Mouse (Mus musculus) cerebellum, adult 11-12 months (tissue): ENCODE data around the gene R3hdm1.
"Not testable (repeated sequence)": the region's sequence is repeated elsewhere in the genome, so short reads cannot be mapped to it uniquely, and the experiment has no call there.

Experiments used
- DNase-seq: peaks from one replicate; pipeline ENCODE4 v3.0.0; 2022

Gene R3hdm1

DNA sequence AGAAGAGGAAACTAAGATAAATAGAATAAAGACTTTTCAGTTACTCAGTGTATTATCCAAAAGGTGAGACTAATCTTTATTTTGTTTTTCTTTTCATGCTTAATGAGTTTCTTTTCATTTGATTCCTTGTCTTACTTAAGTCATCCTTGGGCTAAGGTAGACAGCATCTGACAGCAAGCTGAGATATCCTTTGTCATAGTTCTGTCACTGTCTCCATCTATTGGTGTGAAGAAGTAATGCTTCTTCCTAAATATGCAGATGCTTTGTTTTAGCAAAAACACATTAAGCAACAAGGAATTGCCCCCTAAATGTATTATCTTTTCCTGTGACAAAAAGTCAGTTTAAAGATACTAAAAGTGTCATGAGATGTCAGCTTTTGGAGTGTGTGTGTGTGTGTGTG, 37.9 kb downstream of the R3hdm1 start:
- DNase-seq, result no peak

DNA sequence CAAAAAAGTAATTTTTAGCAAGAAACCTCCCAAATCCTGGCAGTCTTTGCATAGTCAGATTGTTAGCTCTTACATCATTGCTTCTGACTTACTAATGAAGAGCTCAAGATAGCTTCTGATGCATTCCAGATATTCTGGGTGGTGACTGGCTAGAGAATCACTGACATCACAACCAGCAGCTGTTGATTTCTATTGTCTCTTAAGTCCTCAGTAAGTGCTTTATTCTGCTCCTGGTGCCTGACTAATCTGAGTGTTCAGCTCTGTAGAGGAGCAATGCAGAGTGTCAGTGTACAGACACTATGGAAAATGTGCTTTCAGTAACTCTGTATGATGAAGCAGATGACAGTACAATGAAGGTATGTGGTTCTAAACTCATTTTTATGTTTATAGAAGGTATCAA, 38.6 kb downstream of the R3hdm1 start:
- DNase-seq, result no peak

DNA sequence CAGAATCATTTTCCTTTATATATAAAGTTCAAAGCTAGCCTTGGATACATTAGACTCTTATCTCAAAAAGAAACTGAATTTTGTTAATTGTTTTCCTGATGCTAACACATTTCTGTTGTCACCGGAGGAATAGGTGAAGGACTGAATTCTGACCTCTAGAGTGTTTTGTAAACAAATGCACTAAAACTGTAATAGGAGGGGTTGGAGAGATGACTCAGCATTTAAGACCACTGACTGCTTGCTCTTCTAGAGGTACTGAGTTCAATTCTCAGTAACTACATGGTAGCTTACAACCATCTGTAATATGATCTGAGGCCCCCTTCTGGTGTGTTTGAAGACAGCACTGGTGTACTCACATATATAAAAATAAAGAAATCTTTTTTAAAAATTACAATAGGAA, 63.9 kb downstream of the R3hdm1 start:
- no peak for DNase-seq

DNA sequence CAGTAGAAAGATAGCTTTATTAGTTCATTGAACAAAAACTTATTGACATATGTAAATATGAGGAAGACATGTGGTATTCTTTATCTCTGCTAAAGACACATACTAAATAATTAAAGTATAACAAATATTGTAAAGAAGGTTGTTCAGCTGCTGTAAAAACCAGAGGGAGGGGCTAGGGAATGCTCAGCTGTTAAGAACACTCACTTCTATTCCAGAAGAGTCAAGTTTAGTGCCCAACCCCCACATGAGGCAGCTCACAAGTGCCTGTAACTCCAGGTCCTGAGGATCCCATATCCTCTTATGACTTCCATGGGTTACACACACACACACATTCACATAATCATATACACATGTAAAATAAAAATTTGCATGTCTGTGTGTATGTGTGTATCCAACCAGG, 67.0 kb downstream of the R3hdm1 start:
- no peak for DNase-seq

DNA sequence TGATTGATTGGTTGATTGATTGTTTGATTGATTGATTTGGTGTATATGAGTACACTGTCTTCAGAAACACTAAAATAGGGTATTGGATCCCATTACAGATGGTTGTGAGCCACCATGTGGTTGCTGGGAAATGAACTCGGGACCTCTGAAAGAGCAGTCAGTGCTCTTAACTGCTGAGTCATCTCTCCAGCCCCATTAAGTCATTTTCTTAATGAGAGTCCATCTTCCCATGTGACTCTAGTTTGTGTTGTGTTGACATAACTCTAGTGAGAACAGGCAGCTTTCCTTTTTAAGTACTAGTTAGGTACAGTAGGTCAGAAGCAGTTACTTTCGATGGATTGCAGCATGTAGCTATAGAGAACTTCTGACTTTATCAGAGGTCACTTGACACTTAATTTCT, 88.3 kb downstream of the R3hdm1 start:
- DNase-seq, result no peak

DNA sequence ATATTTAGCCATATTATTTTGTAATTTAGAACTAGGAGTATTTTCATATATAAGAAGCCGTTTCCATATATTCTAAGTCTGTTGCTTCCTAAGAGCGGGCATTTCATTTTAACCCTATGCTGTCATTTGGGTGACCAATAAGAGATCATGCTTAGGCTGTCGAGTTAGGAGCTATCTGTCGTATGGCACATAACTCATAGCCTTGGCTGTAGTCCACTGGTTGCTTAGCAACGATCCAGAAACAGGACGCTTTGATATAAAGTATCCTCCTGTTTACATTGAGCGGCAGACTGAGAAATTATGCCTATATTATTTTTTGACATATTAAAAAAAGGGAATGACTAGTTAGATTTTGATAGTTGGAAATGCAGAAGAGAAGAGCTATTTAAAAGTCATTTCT, 89.3 kb downstream of the R3hdm1 start:
- DNase-seq, result no peak

DNA sequence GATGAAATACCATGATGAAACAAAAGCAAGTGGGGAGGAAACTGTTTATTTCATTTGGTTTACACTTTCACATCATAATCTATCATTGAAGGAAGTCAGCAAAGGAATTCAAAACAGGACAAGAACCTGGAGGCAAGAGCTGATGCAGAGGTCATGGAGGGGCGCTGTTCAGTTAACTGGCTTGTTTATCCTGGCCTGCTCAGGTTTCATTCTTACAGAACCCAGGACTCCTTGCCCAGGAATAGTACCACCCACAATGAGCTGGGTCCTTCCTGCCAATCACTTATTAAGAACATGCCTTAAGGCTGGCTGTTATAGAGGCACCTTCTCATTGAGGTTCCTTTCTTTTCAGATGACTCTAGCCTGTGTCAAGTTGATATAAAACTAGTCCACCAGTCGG, 90.9 kb downstream of the R3hdm1 start:
- DNase-seq, result no peak

DNA sequence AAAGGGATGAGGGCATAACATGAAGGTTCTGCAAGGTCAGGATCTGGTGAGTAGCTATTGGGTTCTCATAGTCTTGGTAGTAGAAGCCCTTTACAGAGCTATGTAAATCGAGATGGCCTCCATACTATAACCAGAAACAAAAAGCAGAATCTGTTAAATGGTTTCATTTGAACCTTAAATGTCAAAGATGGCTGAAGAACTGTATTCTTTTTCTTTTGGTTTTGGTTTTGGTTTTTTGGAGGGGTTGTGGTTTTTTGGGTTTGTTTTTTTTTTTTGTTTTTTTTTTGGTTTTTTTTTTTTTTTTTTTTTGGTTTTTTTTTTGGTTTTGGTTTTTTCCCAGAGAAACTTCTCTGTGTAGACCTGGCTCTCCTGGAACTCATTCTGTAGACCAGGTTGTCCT, 94.3 kb downstream of the R3hdm1 start:
- no peak for DNase-seq

DNA sequence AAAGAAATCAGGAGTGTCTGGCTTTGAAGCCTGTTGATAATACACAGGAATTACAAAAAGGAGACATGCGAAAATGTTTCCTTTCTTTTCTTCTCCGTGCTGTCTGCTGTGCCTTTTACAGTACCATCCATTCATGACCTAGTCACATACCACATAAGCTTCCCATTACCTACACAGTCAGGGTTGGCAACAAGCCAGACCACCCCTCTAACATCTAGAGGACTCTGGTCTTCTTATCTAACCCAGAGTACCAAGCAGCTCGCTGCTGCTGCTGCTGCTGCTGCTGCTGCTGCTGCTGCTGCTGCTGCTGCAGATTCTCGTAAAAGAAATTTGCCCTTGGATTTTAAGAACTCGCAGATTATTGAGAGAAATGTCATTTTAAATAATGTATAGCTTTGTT, 110.2 kb downstream of the R3hdm1 start:
- no peak for DNase-seq

DNA sequence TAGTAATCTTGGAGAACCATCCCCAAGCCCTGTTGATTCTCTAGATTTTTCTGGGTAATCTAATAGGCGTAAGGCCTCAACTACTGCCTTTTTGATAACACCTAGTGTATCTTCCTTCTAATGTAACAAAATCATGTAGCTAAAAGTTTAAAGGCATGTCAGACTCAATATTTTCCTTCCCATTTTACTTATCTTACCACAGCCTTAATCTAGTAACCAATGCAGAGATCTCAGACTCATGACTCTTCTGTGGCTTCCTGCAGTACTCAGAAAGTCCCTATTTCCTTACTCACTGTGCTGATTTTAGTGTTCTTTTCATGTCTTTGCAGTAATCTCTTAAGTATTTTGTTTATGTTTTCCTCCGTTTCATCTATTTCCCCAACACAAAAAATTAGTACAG, 118.8 kb downstream of the R3hdm1 start:
- no peak for DNase-seq

DNA sequence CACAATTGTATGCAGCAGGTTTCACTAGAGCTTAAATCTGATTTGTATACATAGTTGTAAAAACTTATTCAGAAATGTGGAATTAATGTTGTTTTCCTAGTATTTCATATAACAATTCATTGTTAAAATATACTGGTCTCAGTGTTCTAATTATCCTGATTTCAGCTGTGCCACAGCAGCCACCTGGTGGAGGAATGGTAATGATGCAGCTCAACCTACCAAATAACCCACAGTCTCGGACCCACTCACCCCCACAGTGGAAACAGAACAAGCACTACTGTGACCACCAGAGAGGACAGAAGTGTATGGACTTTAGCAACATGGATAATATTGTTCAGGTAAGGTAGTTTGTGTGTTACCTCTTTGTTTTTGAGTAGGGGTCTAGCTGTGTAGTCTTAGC, 120.2 kb downstream of the R3hdm1 start:
- no peak for DNase-seq

DNA sequence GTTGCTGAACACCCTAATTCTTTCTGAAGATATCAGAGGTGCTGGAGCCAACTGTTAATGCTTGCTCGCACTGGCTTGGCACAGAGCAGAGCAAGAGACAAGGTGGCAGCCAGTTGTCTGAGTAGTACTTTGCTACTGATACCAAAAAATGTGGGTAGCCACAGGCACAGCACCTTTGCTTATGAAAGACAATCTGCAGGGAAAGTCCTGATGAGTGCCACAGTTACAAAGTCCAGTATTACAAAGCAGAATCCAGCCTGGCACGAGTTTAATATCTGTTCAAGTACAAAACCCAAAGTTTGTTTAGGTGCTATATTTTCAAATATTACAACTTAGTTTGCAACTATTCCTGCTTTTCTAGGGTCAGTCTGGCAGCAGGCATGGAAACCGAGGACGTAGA, 132.1 kb downstream of the R3hdm1 start:
- no peak for DNase-seq

DNA sequence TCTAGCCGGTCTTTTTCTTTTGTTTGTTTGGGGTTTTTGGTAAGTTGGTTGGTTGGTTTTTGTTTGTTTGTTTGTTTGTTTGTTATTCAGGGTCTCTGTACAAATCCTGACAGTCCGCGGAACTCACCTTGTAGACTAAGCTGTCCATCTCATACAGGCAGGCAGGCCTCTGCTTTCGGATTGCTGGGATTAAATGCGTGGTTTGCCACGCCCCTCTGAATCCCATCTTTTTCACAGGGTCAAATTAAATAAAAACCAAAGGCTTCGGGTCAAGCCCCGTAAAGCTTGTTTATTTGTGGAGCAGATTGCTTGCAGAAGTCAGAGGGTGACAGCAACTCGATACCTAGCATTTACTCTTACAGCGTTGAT, 140.5 kb downstream of the R3hdm1 start, which contains the start of gene Ubxn4:
TSS of gene Ubxn4 (plus strand) at position 338 of the 369 bp plus-strand sequence.
- DNase-seq, result no peak

DNA sequence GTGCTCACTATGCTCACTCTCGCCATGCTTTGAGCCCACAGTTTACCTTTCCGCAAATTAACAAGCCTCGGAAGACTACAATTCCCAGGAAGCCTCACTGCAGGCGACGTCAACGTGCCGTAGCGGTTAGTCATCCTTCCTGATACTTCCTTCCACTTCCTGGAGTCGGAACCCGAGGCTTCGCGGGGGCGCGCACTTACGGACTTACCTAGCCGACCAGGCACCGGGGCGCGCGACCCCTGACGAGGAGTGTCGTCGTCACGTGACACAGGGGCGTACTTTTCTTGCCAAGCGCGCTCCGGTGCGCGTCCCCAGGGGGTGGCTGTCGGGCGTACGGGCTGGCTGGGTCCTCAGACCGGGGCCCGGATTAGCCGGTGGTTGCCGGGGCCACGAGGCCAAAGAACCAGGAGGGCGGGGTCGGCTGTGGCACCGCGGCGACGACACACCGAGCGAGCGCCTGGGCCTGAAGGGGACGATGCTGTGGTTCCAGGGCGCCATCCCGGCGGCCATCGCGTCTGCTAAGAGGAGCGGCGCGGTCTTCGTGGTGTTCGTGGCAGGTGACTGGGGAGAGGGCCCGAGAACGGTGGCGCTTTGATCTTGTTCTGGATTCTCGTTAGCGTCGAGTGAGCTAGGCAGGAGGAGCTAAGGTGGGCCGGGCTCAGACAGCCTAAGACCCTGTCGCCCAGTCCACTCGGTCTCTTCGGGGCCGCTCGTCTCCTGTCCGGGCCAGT, 141.1 kb downstream of the R3hdm1 start:
- peak; percentile 97 for DNase-seq

DNA sequence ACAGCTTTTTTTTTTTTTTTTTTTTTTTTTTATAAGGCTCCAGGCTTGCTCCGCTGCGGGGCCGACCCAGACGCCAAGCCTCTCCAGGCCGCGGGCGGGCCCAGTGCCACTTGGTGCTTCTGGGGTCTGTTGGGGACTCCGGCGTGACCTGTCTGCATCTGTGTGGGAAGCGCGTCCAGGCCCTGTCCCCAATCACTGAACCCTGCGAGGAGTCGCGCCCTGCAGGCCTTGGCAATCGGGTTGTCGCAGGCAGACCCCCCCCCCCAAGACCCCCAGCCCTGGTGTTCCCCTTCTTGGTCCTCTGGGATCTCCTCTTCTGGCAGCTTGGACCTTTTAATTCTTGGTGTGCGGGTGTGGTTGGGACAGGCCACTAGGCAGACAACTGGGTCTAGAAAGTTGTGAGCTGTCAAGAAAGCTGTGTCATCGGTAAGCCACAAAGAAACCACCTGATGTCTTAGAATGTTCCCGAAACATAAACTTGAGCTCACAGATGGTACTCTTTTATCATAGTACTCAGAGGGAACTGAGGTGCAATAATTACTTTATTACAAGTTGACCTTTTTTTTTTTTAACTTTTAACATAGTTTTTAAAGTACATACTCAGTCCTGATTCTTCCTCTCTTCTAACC, 141.7 kb downstream of the R3hdm1 start:
- peak; percentile 67 for DNase-seq

DNA sequence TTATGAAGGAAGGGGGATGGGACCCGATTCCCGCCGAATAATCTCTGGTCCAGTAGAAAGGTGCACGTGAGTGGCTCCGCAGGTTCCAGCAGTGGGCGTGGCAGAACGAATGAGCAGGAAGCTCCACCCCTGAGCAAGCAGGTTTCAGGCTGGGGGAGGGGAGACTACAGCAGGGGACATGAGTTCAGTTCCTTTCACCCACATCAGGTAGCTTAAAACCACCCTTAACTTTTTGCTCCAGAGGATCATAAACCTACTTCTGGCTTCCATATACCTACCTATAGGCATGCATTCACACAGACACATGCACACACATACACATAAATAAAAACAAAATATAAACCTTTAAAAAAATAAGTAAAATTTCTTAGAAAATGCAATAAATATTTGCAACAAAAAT, 164.0 kb downstream of the R3hdm1 start:
- DNase-seq, result not testable (repeated sequence)

DNA sequence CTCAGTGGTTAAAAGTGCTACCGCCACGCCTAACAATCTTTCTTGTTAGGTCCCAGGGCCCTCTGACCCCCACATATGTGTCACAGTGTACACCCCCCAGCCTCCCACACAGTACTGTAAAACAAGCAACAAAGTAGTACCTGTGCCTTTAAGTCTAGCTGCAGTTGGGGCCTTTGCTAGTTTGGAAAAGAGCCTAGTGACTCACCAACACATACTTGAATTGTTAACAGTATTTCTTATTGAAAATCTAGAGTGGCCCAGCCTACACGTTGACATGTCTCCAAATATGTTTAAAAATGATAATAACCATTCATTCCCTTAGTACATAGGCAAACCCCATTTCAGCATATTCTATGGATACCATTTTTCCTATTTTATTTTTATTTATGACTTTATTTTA, 167.6 kb downstream of the R3hdm1 start:
- DNase-seq, result no peak

DNA sequence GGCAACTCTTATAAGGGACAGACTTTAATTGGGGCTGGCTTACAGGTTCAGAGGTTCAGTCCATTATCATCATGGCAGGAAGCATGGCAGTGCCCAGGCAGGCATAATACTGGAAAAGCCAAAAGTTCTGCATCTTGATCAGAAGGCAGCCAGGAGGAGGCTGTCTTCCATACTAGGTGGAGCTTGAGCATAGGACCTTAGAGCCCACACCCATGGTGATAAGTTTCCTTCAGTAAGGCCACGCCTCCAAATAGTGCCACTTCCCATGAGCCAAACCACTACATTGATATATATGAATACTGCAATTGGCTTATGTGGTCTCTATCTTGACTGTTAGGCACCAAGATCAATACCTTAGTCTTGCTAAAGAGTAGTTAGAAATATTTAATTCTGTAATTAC, 172.8 kb downstream of the R3hdm1 start:
- DNase-seq, result no peak

DNA sequence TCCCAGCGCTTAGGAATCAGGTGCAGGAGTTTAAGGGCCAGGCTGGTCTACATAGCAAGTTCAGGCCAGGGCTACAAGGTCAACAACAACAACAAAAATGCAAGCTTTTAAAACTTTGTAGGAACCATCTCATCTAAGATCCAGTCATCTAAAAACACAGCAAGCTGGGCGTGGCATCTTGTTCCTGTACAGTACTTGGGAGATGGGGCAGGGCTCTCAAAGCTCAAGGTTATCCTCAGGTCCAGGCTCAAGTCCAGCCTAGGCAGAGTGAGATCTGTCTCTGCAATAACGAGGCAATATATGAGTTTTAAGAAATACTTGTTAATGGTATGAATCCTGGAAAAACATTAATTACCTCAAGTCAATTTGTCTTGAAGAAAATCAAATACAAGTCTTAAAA, 175.5 kb downstream of the R3hdm1 start:
- no peak for DNase-seq

DNA sequence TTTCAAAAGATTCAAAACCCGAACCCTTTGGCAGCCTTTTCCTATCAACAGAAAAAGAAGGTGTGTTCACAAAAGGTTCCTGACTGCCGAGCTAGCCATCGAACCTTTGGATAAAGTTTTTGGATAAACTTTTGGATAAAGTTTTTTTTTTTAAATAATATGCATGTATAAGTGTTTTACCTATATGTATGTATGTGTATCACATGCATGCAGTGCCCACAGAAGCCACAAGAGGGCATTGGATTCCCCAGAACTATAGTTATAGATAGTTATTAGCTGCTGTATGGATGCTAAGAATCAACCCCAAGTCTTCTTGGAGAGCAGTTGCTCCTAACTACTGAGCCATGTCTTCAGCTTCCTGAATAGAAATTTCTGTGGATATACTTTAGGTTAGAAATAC, 178.7 kb downstream of the R3hdm1 start:
- no peak for DNase-seq

DNA sequence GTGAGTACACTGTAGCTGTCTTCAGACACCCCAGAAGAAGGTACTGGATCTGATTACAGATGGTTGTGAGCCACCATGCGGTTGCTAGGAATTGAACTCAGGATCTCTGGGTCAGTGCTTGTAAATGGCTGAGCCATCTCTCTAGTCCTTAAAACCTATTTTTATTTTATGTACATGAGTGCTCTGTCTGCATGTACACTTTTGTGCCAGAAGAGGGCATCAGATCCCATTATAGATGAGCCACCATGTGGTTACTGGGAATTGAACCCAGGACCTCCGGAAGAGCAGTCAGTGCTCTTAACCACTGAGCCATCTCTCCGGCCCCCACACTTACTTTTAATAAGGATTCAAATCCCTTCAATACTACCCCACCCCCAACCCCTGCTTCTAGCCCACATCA, 179.8 kb downstream of the R3hdm1 start:
- DNase-seq, result no peak

DNA sequence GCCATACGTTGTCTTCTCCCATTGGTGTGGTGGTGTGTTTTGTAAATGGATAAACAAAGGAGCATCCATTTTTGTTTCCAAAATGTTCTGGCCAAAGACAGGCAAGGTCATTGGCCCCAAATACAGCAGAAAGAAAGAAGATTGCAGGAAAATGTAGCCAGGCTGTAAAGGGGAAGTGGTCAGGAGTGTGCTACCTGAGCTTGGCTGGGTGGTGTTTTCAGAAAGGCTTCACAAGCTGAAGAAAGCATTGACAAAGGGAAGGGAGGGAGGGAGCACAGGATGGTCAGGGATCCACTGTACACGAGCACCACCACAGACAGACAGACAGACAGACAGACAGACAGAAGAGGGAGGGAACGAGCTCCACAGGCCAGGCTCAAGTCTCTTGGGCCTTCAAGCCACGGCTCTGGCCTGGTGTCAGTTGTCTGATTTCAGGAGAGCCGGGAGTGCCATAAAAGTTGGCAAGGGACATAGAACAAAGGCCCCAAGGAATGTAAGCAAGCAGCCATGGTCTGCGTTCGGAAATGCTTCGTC, 181.1 kb downstream of the R3hdm1 start:
- DNase-seq, result no peak

DNA sequence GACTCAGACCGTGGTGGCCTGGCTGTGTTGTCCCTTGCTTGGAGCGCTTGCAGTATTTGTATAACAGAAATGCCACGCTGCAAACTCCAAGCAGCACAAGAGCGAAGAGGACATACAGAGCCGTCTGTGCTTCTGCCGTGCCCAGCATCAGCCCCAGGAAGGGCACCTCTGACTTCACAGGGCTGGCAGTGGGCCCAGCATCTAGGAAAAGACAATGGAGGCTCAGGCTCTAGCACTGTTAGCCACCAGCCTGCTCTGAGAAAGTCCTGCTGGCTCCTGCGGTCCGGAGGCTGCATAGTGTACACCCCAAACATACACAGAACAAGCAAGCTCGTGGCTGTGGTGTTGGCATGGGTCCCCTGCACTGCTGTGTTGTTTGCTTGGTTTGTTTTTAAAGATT, 182.0 kb downstream of the R3hdm1 start:
- DNase-seq, result no peak
